Mouse (Mus musculus) frontal cortex, adult 2 months (tissue): ENCODE results near the gene Haus7. TPM values are rescaled to one million over a fixed set of nuclear protein-coding genes. Genes with fewer than 3 reads are reported as not detected.
A peak's percentile ranks its signal among the peaks of the same experiment; 100 is the strongest.
"Not testable (repeated sequence)": the region's sequence is repeated elsewhere in the genome, so short reads cannot be mapped to it uniquely, and the experiment has no call there.

Experiments
- DNase-seq, 2 experiments: peaks; one replicate each; pipeline ENCODE4 v3.0.0; 2022; ENCODE audit warnings: low spot score in 1 of 2; ENCODE audit errors: extremely low spot score in 1 of 2
- polyA plus RNA-seq: library from polyadenylated mRNA; depleted of rRNA; stranded (reverse); fragments of >200 nt; gene quantifications from 2 replicates; pipeline ENCODE4 v1.2.3, GENCODE M21; 2012; rRNA removed

The Haus7 gene
- polyA plus RNA-seq, 1 experiment = 12.7 TPM

GRCm38 (mm10) chrX:73467446-73468241, 8.8 kb upstream of the Haus7 start:
- DNase-seq = no peak

- peak in 1 of 2 experiments; percentile 28 for DNase-seq
Measured at GRCm38 (mm10) chrX:73465483-73466186, 6.8 kb upstream of the Haus7 start.

- DNase-seq = no peak
Measured at GRCm38 (mm10) chrX:73460792-73461191, 1.9 kb upstream of the Haus7 start.

GRCm38 (mm10) chrX:73451949-73452348, 6.9 kb downstream of the Haus7 start:
- peak in 1 of 2 experiments; percentile 77 for DNase-seq

- peak in 1 of 2 experiments; percentile 27 for DNase-seq
Measured at GRCm38 (mm10) chrX:73441428-73441827, 17.4 kb downstream of the Haus7 start.

DNA sequence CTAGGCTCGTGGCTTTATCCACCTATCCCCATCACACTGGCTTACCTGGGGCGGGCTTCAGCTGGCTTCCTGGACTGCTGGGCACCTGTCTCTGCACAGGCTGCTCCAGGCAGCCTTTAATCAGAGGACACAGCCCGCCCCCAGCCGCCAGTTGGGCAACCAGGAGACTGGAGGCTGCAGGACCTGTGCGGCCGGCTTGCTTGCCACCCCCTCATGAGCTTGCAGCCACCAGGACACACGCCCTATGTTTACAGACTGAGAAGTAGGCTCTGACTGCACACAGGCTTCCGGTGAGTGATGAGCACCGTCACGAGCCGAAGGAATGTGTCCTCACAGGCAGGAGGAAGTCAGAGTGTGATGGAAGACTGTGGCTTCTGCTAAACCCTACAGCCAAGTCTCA, 23.6 kb downstream of the Haus7 start, which contains the start of gene Trex2:
Trex2 (minus strand) TSS at position 93 of the 400 bp plus-strand sequence.
- no peak for DNase-seq

- no peak for DNase-seq
Measured at GRCm38 (mm10) chrX:73432850-73433249, 26.0 kb downstream of the Haus7 start.

- peak in 1 of 2 experiments; percentile 7 for DNase-seq
Measured at GRCm38 (mm10) chrX:73430036-73430435, 28.8 kb downstream of the Haus7 start.

GRCm38 (mm10) chrX:73412767-73413166, 46.1 kb downstream of the Haus7 start:
- DNase-seq = peak in 1 of 2 experiments; percentile 9

DNA sequence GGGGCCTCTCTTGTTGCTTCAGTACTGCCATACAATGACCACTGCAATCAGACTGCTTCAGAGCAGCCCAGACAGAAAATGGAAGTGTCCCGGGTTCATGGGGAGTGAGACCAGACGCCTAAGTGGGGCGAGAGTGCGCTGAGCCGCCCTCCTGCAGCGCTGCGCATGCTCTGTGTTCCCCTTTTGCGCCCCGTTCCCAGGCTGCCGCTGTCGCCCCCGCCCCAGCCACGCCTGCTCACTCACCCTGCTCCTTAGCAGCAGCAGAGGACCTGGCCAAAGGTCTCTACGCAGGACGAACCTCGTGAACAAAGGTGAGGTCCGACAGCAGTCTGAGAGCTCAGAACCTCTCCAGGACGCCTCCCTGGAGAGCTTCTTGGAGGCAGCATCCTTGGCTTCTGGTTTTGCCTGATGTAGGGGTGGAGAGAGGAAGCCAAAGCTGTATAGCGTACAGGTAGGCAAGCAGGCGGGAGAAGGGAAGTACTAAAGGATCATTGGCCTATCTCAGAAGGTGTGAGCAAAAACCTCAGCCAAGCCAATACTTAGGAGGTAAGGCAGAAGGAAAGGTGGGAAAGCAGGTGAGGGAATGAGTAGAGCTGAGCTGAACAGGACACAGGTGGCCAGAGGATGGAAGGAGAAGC, 47.8 kb downstream of the Haus7 start, which contains the start of gene Zfp92:
Zfp92 (plus strand) TSS at position 217 of the 638 bp plus-strand sequence.
- peak in 1 of 2 experiments; percentile 17 for DNase-seq

DNA sequence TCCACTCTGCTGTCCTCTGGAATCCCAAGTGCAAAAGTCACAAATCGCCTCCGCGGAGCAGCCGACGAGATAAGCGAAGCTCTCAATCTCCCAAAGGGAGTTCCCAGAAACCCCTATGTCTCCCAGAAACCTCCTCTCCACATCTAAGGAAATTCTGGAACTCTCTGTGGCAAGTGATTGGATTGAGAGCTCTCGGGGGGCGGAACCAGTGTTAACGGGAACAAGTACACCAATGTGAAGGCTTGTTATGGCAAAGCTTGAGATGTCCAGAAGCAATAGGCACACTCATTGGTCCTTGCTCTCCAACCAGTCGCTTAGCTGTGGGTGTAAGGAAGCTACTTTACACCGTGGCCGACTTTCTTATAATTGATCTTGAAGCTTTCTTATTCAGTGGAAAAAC, 57.2 kb downstream of the Haus7 start:
- no peak for DNase-seq

DNA sequence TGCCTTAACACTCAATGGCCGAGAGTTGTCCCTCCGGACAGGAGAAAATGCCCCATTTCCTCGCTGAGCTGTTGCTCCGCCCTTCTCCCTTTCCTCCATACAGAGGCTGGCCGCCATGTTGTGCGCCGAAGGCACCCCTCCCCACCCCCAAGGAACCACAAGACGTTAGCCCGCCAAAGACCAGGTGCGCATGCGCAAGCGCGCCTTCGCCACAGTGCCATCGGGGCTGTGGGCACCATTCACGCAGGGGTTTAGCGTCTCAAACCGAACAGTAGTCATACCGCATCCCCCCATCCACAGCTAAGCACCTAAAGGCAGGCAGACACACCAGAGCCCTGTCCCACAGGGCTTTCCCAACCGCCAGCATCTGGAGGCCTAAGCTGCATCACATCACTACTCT, 57.9 kb downstream of the Haus7 start:
- no peak for DNase-seq

DNA sequence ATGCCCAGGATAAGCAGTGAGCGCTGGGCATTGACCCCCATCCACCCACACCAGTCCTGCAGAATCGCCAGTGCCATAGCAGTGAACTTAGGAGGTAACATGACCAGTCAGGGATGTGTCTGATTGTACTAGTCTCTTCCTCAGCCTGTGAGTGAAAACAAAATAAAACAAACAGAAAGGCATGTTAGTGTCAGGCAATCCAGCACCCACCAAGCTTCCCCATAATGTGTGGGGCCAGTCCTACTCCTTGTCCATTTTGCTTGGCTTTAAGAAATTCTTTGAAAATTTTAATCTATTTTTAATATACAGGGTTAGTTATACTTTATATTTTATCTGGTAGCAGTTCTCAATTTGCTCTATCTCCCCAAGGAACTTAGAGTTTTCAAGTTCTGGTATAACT, 60.2 kb downstream of the Haus7 start, which contains the start of gene Gm18336:
Gm18336 (minus strand) TSS at position 101 of the 400 bp plus-strand sequence.
- not testable (repeated sequence) for DNase-seq

GRCm38 (mm10) chrX:73396446-73396845, 62.4 kb downstream of the Haus7 start:
- DNase-seq = no peak

DNA sequence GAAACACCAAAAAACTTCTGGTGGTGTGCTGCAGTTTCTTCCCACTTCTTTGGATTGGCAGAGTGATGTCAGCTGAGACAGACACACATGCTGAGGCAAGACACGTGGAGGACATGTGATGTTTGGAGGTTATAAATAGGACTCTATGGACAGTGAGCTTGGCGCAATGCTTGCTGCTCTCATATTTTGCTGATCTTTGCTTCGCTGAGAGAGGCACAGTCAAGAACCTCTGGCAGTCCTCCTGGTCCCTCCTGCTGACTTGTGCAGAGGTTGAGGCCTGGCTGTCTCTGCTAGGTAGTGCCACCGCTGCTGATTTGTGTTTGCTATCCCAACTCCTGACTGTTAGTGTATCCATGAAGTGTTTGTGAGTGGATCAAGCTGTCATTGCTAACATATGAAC, 67.4 kb downstream of the Haus7 start:
- DNase-seq = no peak

Other genes with a start within 250 kb of the Haus7 start
- gene Xlr4b, start 244.7 kb downstream of the Haus7 start, polyA plus RNA-seq = 0.92 and 1.8 TPM in 2 replicates
- gene F8a, start 230.8 kb downstream of the Haus7 start, polyA plus RNA-seq = 14.7 and 16.6 TPM in 2 replicates
- 0.12 and 0.40 TPM in 2 replicates for gene Xlr4c, start 215.9 kb downstream of the Haus7 start, polyA plus RNA-seq
- 0.06 TPM in 1 of 2 replicates, not detected in the other for gene Xlr3c, start 193.7 kb downstream of the Haus7 start, polyA plus RNA-seq
- 0.13 TPM in 1 of 2 replicates, not detected in the other for gene Xlr5a, start 166.1 kb downstream of the Haus7 start, polyA plus RNA-seq
- not detected in 2 replicates for gene Xlr5c, start 166.1 kb downstream of the Haus7 start, polyA plus RNA-seq
- not detected in 2 replicates for gene Gm45015, start 122.2 kb downstream of the Haus7 start, polyA plus RNA-seq
- gene Zfp275, start 116.4 kb downstream of the Haus7 start, polyA plus RNA-seq = 16.9 and 17.5 TPM in 2 replicates
- gene Gm18336, start 60.3 kb downstream of the Haus7 start, polyA plus RNA-seq = 0.13 and 0.16 TPM in 2 replicates
- 0.95 and 1.6 TPM in 2 replicates for gene Zfp92, start 47.9 kb downstream of the Haus7 start, polyA plus RNA-seq
- not detected in 2 replicates for gene Trex2, start 23.7 kb downstream of the Haus7 start, polyA plus RNA-seq
- 28.2 and 30.2 TPM in 2 replicates for gene Bgn, start 24.6 kb upstream of the Haus7 start, polyA plus RNA-seq
- 29.2 and 35.8 TPM in 2 replicates for gene Atp2b3, start 44.0 kb upstream of the Haus7 start, polyA plus RNA-seq
- gene Dusp9, start 180.4 kb upstream of the Haus7 start, polyA plus RNA-seq = 1.0 and 1.8 TPM in 2 replicates
- gene Pnck, start 201.1 kb upstream of the Haus7 start, polyA plus RNA-seq = 94.2 and 126 TPM in 2 replicates
- 116 TPM in 2 replicates for gene Slc6a8, start 214.1 kb upstream of the Haus7 start, polyA plus RNA-seq